In the genomic region with DNA sequence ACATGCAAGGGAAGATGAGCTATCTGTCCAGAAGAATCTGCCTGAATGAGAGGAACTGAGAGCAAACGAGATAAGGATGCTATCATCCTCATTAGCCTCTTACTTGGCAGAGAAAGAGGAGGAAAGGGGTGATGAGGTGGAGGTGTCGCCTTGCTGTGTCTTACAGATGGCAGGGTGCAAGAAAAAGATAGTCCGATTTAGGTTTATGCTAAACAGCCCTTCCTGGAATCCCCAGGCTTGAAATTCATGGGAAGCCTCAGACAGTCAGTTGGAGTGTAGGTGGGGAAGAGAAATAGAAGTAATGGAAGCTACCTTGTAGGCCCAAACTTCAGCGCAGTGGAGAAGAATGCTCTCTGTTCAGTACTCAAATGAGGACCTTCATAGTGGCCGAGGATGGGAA, we compare ENCODE assay signal across 30 mouse cellular contexts. TPM values are rescaled to one million over a fixed set of nuclear protein-coding genes. Genes with fewer than 3 reads are reported as not detected.
DNase-seq lines count a peak whose midpoint lies in the region; ATAC-seq and TF ChIP-seq lines count a peak whose summit lies in the region.
"Had no signal": no experiment of that assay in that cellular context is flagged by ENCODE, and none has a peak within 500 bp of the region (broad histone marks: within the 10 kb centered on the region; RNA-seq: fewer than 3 reads in every experiment).

No protein-coding gene starts in this region.

- TF ChIP-seq CTCF in heart, adult 2 months (IDR thresholded peaks at IDR 0.05): no peak

- peak; percentile 17 for DNase-seq in forebrain, embryonic 11.5 days (ENCODE audit: low spot score)
- peak; percentile 28 for DNase-seq in heart, adult 11 months
- no peak for DNase-seq in heart, adult 2 months
- DNase-seq in brain, adult 2 months (ENCODE audit: low read depth, low spot score): peak; percentile 70
- peak; percentile 67 for DNase-seq in telencephalon, adult 2 months (ENCODE audit: low read depth, low spot score)
- DNase-seq: adrenal gland, adult 8-10 months; adrenal gland, postnatal 14 days; adrenal gland, postnatal 36 days; B cell, adult 2 months; cerebellum, adult 11 months; cerebellum, adult 18-20 months; cerebellum, adult 8-10 months; cerebellum, adult 9-11 months; cerebellum, postnatal 14 days; cerebellum, postnatal 36 days; forebrain, postnatal 0 days had no signal

- no peak for TF ChIP-seq POLR2A in heart, adult 2 months (IDR thresholded peaks at IDR 0.05; ENCODE audit: insufficient read depth, low read depth, low read length)

- no peak overlapping the region for H3K4me2 ChIP-seq in forebrain, embryonic 11.5 days (ENCODE audit: low read depth, low read length, severe bottlenecking)
- H3K4me2 ChIP-seq in forebrain, embryonic 12.5 days: no peak overlapping the region
- H3K4me2 ChIP-seq: embryonic facial prominence, embryonic 12.5 days; forebrain, embryonic 13.5 days; forebrain, embryonic 15.5 days had no signal

- no peak for ATAC-seq in forebrain, embryonic 11.5 days (replicated peaks; ENCODE audit: low FRiP score)
- no peak for ATAC-seq in forebrain, embryonic 12.5 days (ENCODE audit: low FRiP score)
- no peak for ATAC-seq in megakaryocyte, adult 5-6 weeks (ENCODE audit: poor library complexity, severe bottlenecking)
- ATAC-seq: activated CD4-positive, CD25-positive, alpha-beta regulatory T cell, adult 4 months; CD4-positive, CD25-positive, alpha-beta regulatory T cell, adult 4 months; forebrain, embryonic 13.5 days; forebrain, embryonic 15.5 days; forebrain, postnatal 0 days; Patski had no signal

- no peak overlapping the region for H3K4me3 ChIP-seq in forebrain, embryonic 11.5 days (ENCODE audit: low read depth, low read length)
- no peak overlapping the region for H3K4me3 ChIP-seq in forebrain, embryonic 12.5 days (replicated peaks)
- H3K4me3 ChIP-seq in heart, adult 2 months: no peak overlapping the region
- H3K4me3 ChIP-seq: embryonic facial prominence, embryonic 10.5 days; embryonic facial prominence, embryonic 12.5 days; forebrain, embryonic 13.5 days; forebrain, embryonic 15.5 days had no signal

- H3K27me3 ChIP-seq in forebrain, embryonic 11.5 days (ENCODE audit: control insufficient read depth, insufficient read depth, low read length): no peaks in the 10 kb centered on the region
- H3K27me3 ChIP-seq in forebrain, embryonic 12.5 days: no peaks in the 10 kb centered on the region
- no peaks in the 10 kb centered on the region for H3K27me3 ChIP-seq in heart, adult 2 months (ENCODE audit: control insufficient read depth, insufficient read depth, low read length)
- H3K27me3 ChIP-seq: embryonic facial prominence, embryonic 12.5 days; forebrain, embryonic 13.5 days; forebrain, embryonic 15.5 days had no signal

- intact Hi-C loops in heart, adult 2 months (cut with DNase I): no loop called here

- no peaks in the 10 kb centered on the region for H3K79me2 ChIP-seq in heart, adult 2 months (replicated peaks; ENCODE audit: control insufficient read depth, insufficient read depth, low read length)

- H3K27ac ChIP-seq in forebrain, embryonic 11.5 days (ENCODE audit: low read depth, low read length): no peak overlapping the region
- H3K27ac ChIP-seq in forebrain, embryonic 12.5 days: no peak overlapping the region
- no peak overlapping the region for H3K27ac ChIP-seq in heart, adult 2 months
- H3K27ac ChIP-seq: embryonic facial prominence, embryonic 10.5 days; embryonic facial prominence, embryonic 12.5 days; forebrain, embryonic 13.5 days; forebrain, embryonic 15.5 days had no signal

- no peaks in the 10 kb centered on the region for H3K36me3 ChIP-seq in forebrain, embryonic 11.5 days (ENCODE audit: control insufficient read depth, insufficient read depth, low read length)
- no peaks in the 10 kb centered on the region for H3K36me3 ChIP-seq in forebrain, embryonic 12.5 days (replicated peaks)
- H3K36me3 ChIP-seq in heart, adult 2 months (ENCODE audit: control insufficient read depth, insufficient read depth, low read length): no peaks in the 10 kb centered on the region
- H3K36me3 ChIP-seq: embryonic facial prominence, embryonic 10.5 days; embryonic facial prominence, embryonic 12.5 days; forebrain, embryonic 15.5 days; G1E had no signal

- no peak for TF ChIP-seq EP300 in heart, adult 2 months (IDR thresholded peaks at IDR 0.05; ENCODE audit: insufficient read depth, low read depth, low read length)

- no peak overlapping the region for H3K9ac ChIP-seq in forebrain, embryonic 11.5 days (ENCODE audit: low read length)
- H3K9ac ChIP-seq in forebrain, embryonic 12.5 days: no peak overlapping the region
- H3K9ac ChIP-seq in heart, adult 2 months (ENCODE audit: low read depth, low read length): no peak overlapping the region
- H3K9ac ChIP-seq: embryonic facial prominence, embryonic 12.5 days; forebrain, embryonic 13.5 days; forebrain, embryonic 15.5 days; forebrain, postnatal 0 days had no signal

- no peaks in the 10 kb centered on the region for H3K9me3 ChIP-seq in forebrain, embryonic 11.5 days (ENCODE audit: control insufficient read depth, low read length)
- 0 out of 2 replicates have a peak, but pooled peaks cover 3% of the 10 kb centered on the region for H3K9me3 ChIP-seq in forebrain, embryonic 12.5 days
- H3K9me3 ChIP-seq: embryonic facial prominence, embryonic 12.5 days; forebrain, embryonic 13.5 days; forebrain, embryonic 15.5 days had no signal

- no peaks in the 10 kb centered on the region for H3K4me1 ChIP-seq in forebrain, embryonic 11.5 days (replicated peaks; ENCODE audit: control insufficient read depth, insufficient read depth, low read length)
- no peaks in the 10 kb centered on the region for H3K4me1 ChIP-seq in forebrain, embryonic 12.5 days
- no peaks in the 10 kb centered on the region for H3K4me1 ChIP-seq in heart, adult 2 months (ENCODE audit: control insufficient read depth, insufficient read depth, low read length)
- H3K4me1 ChIP-seq: embryonic facial prominence, embryonic 10.5 days; embryonic facial prominence, embryonic 12.5 days; forebrain, embryonic 13.5 days; forebrain, embryonic 15.5 days had no signal

- WGBS in forebrain, embryonic 11.5 days: 75% methylated on average over 5 of the region's 5 CpGs
- 74% methylated on average over 5 of the region's 5 CpGs for WGBS in forebrain, embryonic 12.5 days
- WGBS in heart, adult 2 months: 60% methylated on average over 5 of the region's 5 CpGs

RNA-seq across cellular contexts. Expression of a gene that starts 13.9 kb away (rescaled TPM):
- not detected in 2 replicates for polyA plus RNA-seq in forebrain, embryonic 11.5 days (2014; fragmentation: Nextera tagmentation; extraction: Ambion mirVana)
- 0.18 and 0.22 TPM in 2 replicates for polyA plus RNA-seq in forebrain, embryonic 12.5 days (2016; fragmentation: Nextera tagmentation; extraction: Ambion mirVana)
- not detected for total RNA-seq in heart, adult 2 months (2021)
- polyA plus RNA-seq in heart, adult 2 months (2012; rRNA removed): 0.09 and 0.23 TPM in 2 replicates
- not detected in 2 replicates for total RNA-seq in megakaryocyte, adult 5-6 weeks (2015)
- total RNA-seq in megakaryocyte, adult 5-6 weeks (2017): not detected in 2 replicates
- total RNA-seq: adrenal gland, postnatal 14 days; CH12.LX; common myeloid progenitor, adult 5-6 weeks had no signal
- polyA plus RNA-seq: brain, embryonic 14.5 days; embryonic facial prominence, embryonic 10.5 days; forebrain, embryonic 13.5 days; forebrain, embryonic 15.5 days; G1E; Patski had no signal

RNA-seq across cellular contexts. Expression of a gene that starts 29.7 kb away (rescaled TPM):
- 0.19 and 0.21 TPM in 2 replicates for polyA plus RNA-seq in forebrain, embryonic 11.5 days (2014; fragmentation: Nextera tagmentation; extraction: Ambion mirVana)
- 0.23 and 0.56 TPM in 2 replicates for polyA plus RNA-seq in forebrain, embryonic 12.5 days (2016; fragmentation: Nextera tagmentation; extraction: Ambion mirVana)
- total RNA-seq in heart, adult 2 months (2021): 10 to 100 TPM; 14.2 to 16.9 TPM
- polyA plus RNA-seq in heart, adult 2 months (2012; rRNA removed): 5.1 and 8.3 TPM in 2 replicates
- total RNA-seq in megakaryocyte, adult 5-6 weeks (2015): not detected in 2 replicates
- total RNA-seq in megakaryocyte, adult 5-6 weeks (2017): 0.04 TPM in 1 of 2 replicates, not detected in the other
- total RNA-seq: common myeloid progenitor, adult 5-6 weeks had no signal
- polyA plus RNA-seq: activated CD4-positive, CD25-positive, alpha-beta regulatory T cell, adult 4 months; G1E; Patski had no signal

RNA-seq across cellular contexts. Expression of a gene that starts 36.0 kb away (rescaled TPM):
- not detected in 2 replicates for polyA plus RNA-seq in forebrain, embryonic 11.5 days (2014; fragmentation: Nextera tagmentation; extraction: Ambion mirVana)
- 0.11 and 0.47 TPM in 2 replicates for polyA plus RNA-seq in forebrain, embryonic 12.5 days (2016; fragmentation: Nextera tagmentation; extraction: Ambion mirVana)
- total RNA-seq in heart, adult 2 months (2021): not detected
- polyA plus RNA-seq in heart, adult 2 months (2012; rRNA removed): 0.82 TPM in 1 of 2 replicates, not detected in the other
- total RNA-seq in megakaryocyte, adult 5-6 weeks (2015): 0.34 TPM in 1 of 2 replicates, not detected in the other
- total RNA-seq in megakaryocyte, adult 5-6 weeks (2017): 0.07 TPM in 1 of 2 replicates, not detected in the other
- total RNA-seq: adrenal gland, adult 18-20 months; adrenal gland, adult 8-10 months; adrenal gland, postnatal 14 days; adrenal gland, postnatal 36 days; CH12.LX; common myeloid progenitor, adult 5-6 weeks; forebrain, postnatal 0 days had no signal
- polyA plus RNA-seq: activated CD4-positive, CD25-positive, alpha-beta regulatory T cell, adult 4 months; brain, embryonic 14.5 days; CD4-positive, CD25-positive, alpha-beta regulatory T cell, adult 4 months; forebrain, embryonic 13.5 days; forebrain, embryonic 15.5 days; forebrain, postnatal 0 days; G1E; Patski had no signal

RNA-seq across cellular contexts. Expression of a gene that starts 50.3 kb away (rescaled TPM):
- 2.9 and 3.2 TPM in 2 replicates for polyA plus RNA-seq in forebrain, embryonic 11.5 days (2014; fragmentation: Nextera tagmentation; extraction: Ambion mirVana)
- 3.0 and 3.1 TPM in 2 replicates for polyA plus RNA-seq in forebrain, embryonic 12.5 days (2016; fragmentation: Nextera tagmentation; extraction: Ambion mirVana)
- 1 to 10 TPM; 1.2 to 1.3 TPM for total RNA-seq in heart, adult 2 months (2021)
- 0.23 and 0.31 TPM in 2 replicates for polyA plus RNA-seq in heart, adult 2 months (2012; rRNA removed)
- 0.42 and 0.78 TPM in 2 replicates for total RNA-seq in megakaryocyte, adult 5-6 weeks (2015)
- 0.95 and 0.98 TPM in 2 replicates for total RNA-seq in megakaryocyte, adult 5-6 weeks (2017)
- total RNA-seq: CH12.LX; common myeloid progenitor, adult 5-6 weeks had no signal
- polyA plus RNA-seq: G1E, Patski had no signal

Comparison
In these comparisons a context has a peak if more than half of its experiments do, and no peak if none do; other contexts are left out.
1. DNase-seq: peak in forebrain, embryonic 11.5 days (single experiment), heart, adult 11 months (single experiment), brain, adult 2 months (single experiment) and telencephalon, adult 2 months (single experiment); none in heart, adult 2 months (0 of 2).